ENCODE assay signal across 23 mouse cellular contexts in the genomic region with DNA sequence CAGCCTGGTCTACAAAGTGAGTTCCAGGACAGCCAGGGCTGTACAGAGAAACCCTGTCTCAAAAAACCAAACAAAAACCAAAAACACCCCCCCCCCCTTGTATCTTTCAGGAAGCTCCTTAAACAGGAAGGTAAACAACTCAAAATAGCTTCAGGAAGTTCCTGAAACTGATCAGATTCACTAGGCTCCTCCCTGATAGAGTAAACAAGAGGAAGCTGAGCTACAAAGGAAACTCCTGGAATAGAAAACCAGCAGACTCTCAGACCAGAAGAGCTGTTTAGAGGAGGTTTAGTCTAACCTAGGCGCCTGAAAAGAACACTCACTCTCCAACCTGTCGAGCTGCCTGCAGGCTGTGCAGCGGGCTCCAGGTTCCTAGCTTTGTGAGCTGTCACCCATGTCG. TPM values are rescaled to one million over a fixed set of nuclear protein-coding genes. Genes with fewer than 3 reads are reported as not detected.
"Had no signal": no experiment of that assay in that cellular context is flagged by ENCODE, and none has a peak within 500 bp of the region (broad histone marks: within the 10 kb centered on the region; RNA-seq: fewer than 3 reads in every experiment).

No protein-coding gene starts in this region.

- H3K4me2 ChIP-seq: midbrain, embryonic 11.5 days; midbrain, embryonic 13.5 days; midbrain, embryonic 15.5 days; neural tube, embryonic 12.5 days; stomach, embryonic 15.5 days had no signal

- H3K27ac ChIP-seq: macrophage; midbrain, embryonic 13.5 days; neural tube, embryonic 12.5 days; stomach, embryonic 15.5 days; stomach, postnatal 0 days had no signal

- H3K4me1 ChIP-seq: neural tube, embryonic 12.5 days had no signal

- H3K9me3 ChIP-seq: midbrain, embryonic 13.5 days; midbrain, embryonic 15.5 days; neural tube, embryonic 12.5 days; stomach, embryonic 15.5 days had no signal

- H3K27me3 ChIP-seq: midbrain, embryonic 13.5 days; midbrain, embryonic 15.5 days; neural tube, embryonic 12.5 days; stomach, embryonic 15.5 days had no signal

- DNase-seq: lung, adult 2 months; lung, postnatal 10 days; lung, postnatal 36 days; right cerebral cortex, postnatal 14 days; thymus, adult 2 months; thymus, postnatal 25 days; thymus, postnatal 4 days had no signal

- H3K36me3 ChIP-seq: midbrain, embryonic 15.5 days had no signal

- ATAC-seq: midbrain, embryonic 13.5 days; midbrain, embryonic 15.5 days had no signal

- H3K9ac ChIP-seq: midbrain, embryonic 13.5 days; midbrain, embryonic 15.5 days; neural tube, embryonic 12.5 days; stomach, embryonic 15.5 days had no signal

- H3K4me3 ChIP-seq: megakaryocyte, embryonic 14.5 days; midbrain, embryonic 13.5 days; midbrain, embryonic 15.5 days; neural tube, embryonic 12.5 days; stomach, embryonic 15.5 days had no signal

RNA-seq across cellular contexts. Expression of gene Gm11634, which starts 40.7 kb away (rescaled TPM):
- total RNA-seq: megakaryocyte progenitor cell, adult 5-6 weeks; midbrain, postnatal 0 days; monocyte, adult 5-6 weeks; neutrophil, adult 5-6 weeks had no signal
- polyA plus RNA-seq: lung, adult 2 months; lung, embryonic 16.5 days; macrophage; midbrain, embryonic 11.5 days; midbrain, embryonic 13.5 days; midbrain, embryonic 15.5 days; midbrain, postnatal 0 days; neural tube, embryonic 12.5 days; neural tube, embryonic 14.5 days; spleen, adult 2 months; stomach, embryonic 15.5 days; thymus, adult 2 months; urinary bladder, adult 2 months had no signal
